Mouse (Mus musculus): Measurements from ENCODE around the gene Gm3402. TPM values are rescaled to one million over a fixed set of nuclear protein-coding genes. Genes with fewer than 3 reads are reported as not detected.
"Not testable (repeated sequence)": the region's sequence is repeated elsewhere in the genome, so short reads cannot be mapped to it uniquely, and the experiment has no call there.

Gm3402 gene
- not detected in 2 replicates for polyA plus RNA-seq (2015; fragmentation: Nextera tagmentation; extraction: Ambion mirVana)

DNA sequence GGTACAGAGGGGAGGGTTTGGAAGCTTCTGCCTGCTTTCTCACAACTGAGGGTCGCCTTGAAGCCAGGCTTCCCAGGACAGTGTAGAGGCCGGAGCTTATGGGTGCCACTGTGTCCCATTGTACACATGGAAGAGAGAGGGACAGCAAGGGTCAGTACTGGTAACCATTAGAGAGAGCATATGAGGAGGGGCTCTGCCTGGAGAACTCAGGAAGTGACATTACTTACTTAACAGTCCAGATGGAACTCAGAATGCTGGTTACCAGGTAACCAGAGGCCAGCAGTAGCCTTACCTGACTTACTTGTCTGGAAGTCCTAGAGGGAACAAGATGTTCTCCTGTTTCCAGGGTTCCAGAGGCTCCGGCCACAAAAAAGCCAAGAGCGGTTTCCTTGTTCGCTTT is at the start of gene Gm3402:
Gm3402 (plus strand) TSS at position 301 of the 400 bp plus-strand sequence.
- not testable (repeated sequence) for ATAC-seq (ENCODE audit: insufficient read depth); H3K36me3 ChIP-seq (replicated peaks); H3K27ac ChIP-seq (replicated peaks); H3K4me3 ChIP-seq (replicated peaks); H3K9ac ChIP-seq; H3K9me3 ChIP-seq (replicated peaks); H3K4me2 ChIP-seq; H3K4me1 ChIP-seq (replicated peaks); H3K27me3 ChIP-seq
- 85% methylated on average over 2 of the region's 5 CpGs for WGBS (ENCODE audit: insufficient replicate concordance)

DNA sequence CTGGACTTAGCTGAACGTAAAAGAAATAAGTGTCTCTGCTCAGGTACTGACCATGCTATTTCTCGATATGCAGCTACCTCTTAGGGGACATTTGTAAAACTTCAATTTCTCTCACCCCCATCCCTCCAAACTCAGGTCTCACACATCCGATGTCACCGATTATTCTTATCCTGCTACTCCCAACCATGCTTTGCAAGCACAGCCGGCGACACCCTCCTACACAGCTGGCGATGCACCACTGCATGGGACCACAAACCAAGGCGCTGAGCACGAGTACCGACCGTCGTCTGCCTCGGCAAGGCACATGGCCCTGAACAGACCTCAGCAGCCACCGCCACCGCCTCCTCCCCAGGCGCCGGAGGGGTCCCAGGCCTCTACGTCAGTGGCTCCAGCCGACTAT is 47.3 kb upstream of the Gm3402 start:
- Histone ChIP-seq H3K27ac (replicated peaks) (no peak overlapping the region), H3K9ac (no peak overlapping the region), H3K36me3 (replicated peaks) (no peaks in the 10 kb centered on the region), H3K9me3 (replicated peaks) (no peaks in the 10 kb centered on the region), H3K4me1 (replicated peaks) (no peaks in the 10 kb centered on the region), H3K27me3 (no peaks in the 10 kb centered on the region), H3K4me3 (replicated peaks) (no peak overlapping the region), H3K4me2 (no peak overlapping the region)
- no peak for ATAC-seq (ENCODE audit: insufficient read depth)
- 81% methylated on average over 19 of the region's 19 CpGs for WGBS (ENCODE audit: insufficient replicate concordance)

GRCm38 (mm10) chr5:146468311-146468710 is 45.6 kb upstream of the Gm3402 start:
- Histone ChIP-seq H3K4me1 (replicated peaks) (no peaks in the 10 kb centered on the region), H3K27me3 (no peaks in the 10 kb centered on the region), H3K27ac (replicated peaks) (no peak overlapping the region), H3K4me3 (replicated peaks) (no peak overlapping the region), H3K4me2 (no peak overlapping the region), H3K36me3 (replicated peaks) (no peaks in the 10 kb centered on the region), H3K9ac (no peak overlapping the region), H3K9me3 (replicated peaks) (no peaks in the 10 kb centered on the region)
- no peak for ATAC-seq (ENCODE audit: insufficient read depth)
- WGBS (ENCODE audit: insufficient replicate concordance) = 80% methylated on average over 9 of the region's 9 CpGs

GRCm38 (mm10) chr5:146470821-146471220 is 43.1 kb upstream of the Gm3402 start:
- WGBS (ENCODE audit: insufficient replicate concordance) = 74% methylated on average over 9 of the region's 9 CpGs

GRCm38 (mm10) chr5:146471311-146471710 is 42.6 kb upstream of the Gm3402 start:
- ATAC-seq (ENCODE audit: insufficient read depth) = no peak
- no peak overlapping the region for H3K4me2 ChIP-seq

More at GRCm38 (mm10) chr5:146470821-146471220, 43.1 kb upstream of the Gm3402 start:
- Histone ChIP-seq H3K9me3 (replicated peaks) (no peaks in the 10 kb centered on the region), H3K4me1 (replicated peaks) (no peaks in the 10 kb centered on the region), H3K9ac (no peak overlapping the region), H3K4me2 (no peak overlapping the region), H3K27me3 (no peaks in the 10 kb centered on the region), H3K27ac (replicated peaks) (no peak overlapping the region), H3K4me3 (replicated peaks) (no peak overlapping the region), H3K36me3 (replicated peaks) (no peaks in the 10 kb centered on the region)
- ATAC-seq (ENCODE audit: insufficient read depth) = no peak

GRCm38 (mm10) chr5:146471821-146472220 is 42.1 kb upstream of the Gm3402 start:
- no peaks in the 10 kb centered on the region for H3K4me1 ChIP-seq (replicated peaks)
- no peak overlapping the region for H3K27ac ChIP-seq (replicated peaks)
- H3K36me3 ChIP-seq (replicated peaks) = no peaks in the 10 kb centered on the region
- no peaks in the 10 kb centered on the region for H3K9me3 ChIP-seq (replicated peaks)
- no peak overlapping the region for H3K9ac ChIP-seq
- no peak overlapping the region for H3K4me3 ChIP-seq (replicated peaks)
- WGBS (ENCODE audit: insufficient replicate concordance) = 75% methylated on average over 12 of the region's 12 CpGs
- H3K27me3 ChIP-seq = no peaks in the 10 kb centered on the region
- no peak overlapping the region for H3K4me2 ChIP-seq
- ATAC-seq (ENCODE audit: insufficient read depth) = no peak

More at GRCm38 (mm10) chr5:146471311-146471710, 42.6 kb upstream of the Gm3402 start:
- Histone ChIP-seq H3K36me3 (replicated peaks) (no peaks in the 10 kb centered on the region), H3K9me3 (replicated peaks) (no peaks in the 10 kb centered on the region), H3K4me3 (replicated peaks) (no peak overlapping the region), H3K9ac (no peak overlapping the region), H3K4me1 (replicated peaks) (no peaks in the 10 kb centered on the region), H3K27me3 (no peaks in the 10 kb centered on the region), H3K27ac (replicated peaks) (no peak overlapping the region)
- WGBS (ENCODE audit: insufficient replicate concordance) = 55% methylated on average over 5 of the region's 5 CpGs

DNA sequence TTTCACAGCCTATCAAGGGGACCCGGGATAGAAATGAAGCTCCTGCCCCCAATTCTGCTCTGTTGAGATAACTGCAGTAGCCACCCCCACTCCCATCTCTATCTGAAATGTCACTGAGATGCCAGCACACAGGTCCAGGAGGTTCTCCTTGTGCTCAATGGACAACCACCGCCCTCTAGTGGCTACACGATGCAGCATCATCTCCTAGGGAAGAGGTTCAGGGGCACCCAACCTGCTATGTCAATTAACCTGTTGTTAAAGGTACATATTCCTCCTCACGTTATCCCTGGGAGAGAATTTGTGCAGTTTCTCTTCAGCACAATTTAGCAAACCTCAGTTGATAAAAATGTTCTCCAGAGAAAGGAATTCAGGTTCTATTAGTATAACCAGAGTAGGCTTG is 34.4 kb upstream of the Gm3402 start:
- not testable (repeated sequence) for H3K36me3 ChIP-seq (replicated peaks); H3K4me2 ChIP-seq; H3K9ac ChIP-seq; H3K27ac ChIP-seq (replicated peaks); ATAC-seq (ENCODE audit: insufficient read depth); H3K4me3 ChIP-seq (replicated peaks); H3K9me3 ChIP-seq (replicated peaks); H3K27me3 ChIP-seq; H3K4me1 ChIP-seq (replicated peaks)
- WGBS (ENCODE audit: insufficient replicate concordance) = 3% methylated on average over 4 of the region's 4 CpGs

GRCm38 (mm10) chr5:146481665-146482064 is 32.3 kb upstream of the Gm3402 start, which contains the start of gene Gm6408:
Gene Gm6408, plus strand, starts transcription at chr5:146481965.
- H3K9me3 ChIP-seq (replicated peaks); H3K4me3 ChIP-seq (replicated peaks); H3K27me3 ChIP-seq; H3K27ac ChIP-seq (replicated peaks); H3K9ac ChIP-seq; ATAC-seq (ENCODE audit: insufficient read depth); H3K36me3 ChIP-seq (replicated peaks); H3K4me1 ChIP-seq (replicated peaks); H3K4me2 ChIP-seq: not testable (repeated sequence)
- WGBS (ENCODE audit: insufficient replicate concordance) = 67% methylated on average over 3 of the region's 3 CpGs

- H3K9me3 ChIP-seq (replicated peaks); H3K9ac ChIP-seq; H3K4me1 ChIP-seq (replicated peaks); H3K36me3 ChIP-seq (replicated peaks); ATAC-seq (ENCODE audit: insufficient read depth); H3K27ac ChIP-seq (replicated peaks); H3K27me3 ChIP-seq; H3K4me3 ChIP-seq (replicated peaks); H3K4me2 ChIP-seq: not testable (repeated sequence)
- WGBS (ENCODE audit: insufficient replicate concordance) = 3% methylated on average over 3 of the region's 4 CpGs
These were observed 25.0 kb upstream of the Gm3402 start for GRCm38 (mm10) chr5:146488959-146489358.

DNA sequence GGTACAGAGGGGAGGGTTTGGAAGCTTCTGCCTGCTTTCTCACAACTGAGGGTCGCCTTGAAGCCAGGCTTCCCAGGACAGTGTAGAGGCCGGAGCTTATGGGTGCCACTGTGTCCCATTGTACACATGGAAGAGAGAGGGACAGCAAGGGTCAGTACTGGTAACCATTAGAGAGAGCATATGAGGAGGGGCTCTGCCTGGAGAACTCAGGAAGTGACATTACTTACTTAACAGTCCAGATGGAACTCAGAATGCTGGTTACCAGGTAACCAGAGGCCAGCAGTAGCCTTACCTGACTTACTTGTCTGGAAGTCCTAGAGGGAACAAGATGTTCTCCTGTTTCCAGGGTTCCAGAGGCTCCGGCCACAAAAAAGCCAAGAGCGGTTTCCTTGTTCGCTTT is 22.9 kb upstream of the Gm3402 start, which contains the start of gene Gm6370:
Gm6370 (plus strand) TSS at position 301 of the 400 bp plus-strand sequence.
- H3K27me3 ChIP-seq; H3K9me3 ChIP-seq (replicated peaks); H3K27ac ChIP-seq (replicated peaks); ATAC-seq (ENCODE audit: insufficient read depth); H3K4me1 ChIP-seq (replicated peaks); H3K9ac ChIP-seq; H3K4me3 ChIP-seq (replicated peaks); H3K4me2 ChIP-seq; H3K36me3 ChIP-seq (replicated peaks): not testable (repeated sequence)
- no CpG with 5 or more reads among the region's 5 CpGs for WGBS (ENCODE audit: insufficient replicate concordance)

DNA sequence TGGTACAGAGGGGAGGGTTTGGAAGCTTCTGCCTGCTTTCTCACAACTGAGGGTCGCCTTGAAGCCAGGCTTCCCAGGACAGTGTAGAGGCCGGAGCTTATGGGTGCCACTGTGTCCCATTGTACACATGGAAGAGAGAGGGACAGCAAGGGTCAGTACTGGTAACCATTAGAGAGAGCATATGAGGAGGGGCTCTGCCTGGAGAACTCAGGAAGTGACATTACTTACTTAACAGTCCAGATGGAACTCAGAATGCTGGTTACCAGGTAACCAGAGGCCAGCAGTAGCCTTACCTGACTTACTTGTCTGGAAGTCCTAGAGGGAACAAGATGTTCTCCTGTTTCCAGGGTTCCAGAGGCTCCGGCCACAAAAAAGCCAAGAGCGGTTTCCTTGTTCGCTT is 11.8 kb upstream of the Gm3402 start, which contains the start of gene 4930449I24Rik:
4930449I24Rik (plus strand) TSS at position 301 of the 400 bp plus-strand sequence.
- H3K27me3 ChIP-seq; H3K36me3 ChIP-seq (replicated peaks); H3K4me1 ChIP-seq (replicated peaks); H3K4me2 ChIP-seq; ATAC-seq (ENCODE audit: insufficient read depth); H3K27ac ChIP-seq (replicated peaks); H3K9ac ChIP-seq; H3K9me3 ChIP-seq (replicated peaks); H3K4me3 ChIP-seq (replicated peaks): not testable (repeated sequence)
- WGBS (ENCODE audit: insufficient replicate concordance) = no CpG with 5 or more reads among the region's 5 CpGs

DNA sequence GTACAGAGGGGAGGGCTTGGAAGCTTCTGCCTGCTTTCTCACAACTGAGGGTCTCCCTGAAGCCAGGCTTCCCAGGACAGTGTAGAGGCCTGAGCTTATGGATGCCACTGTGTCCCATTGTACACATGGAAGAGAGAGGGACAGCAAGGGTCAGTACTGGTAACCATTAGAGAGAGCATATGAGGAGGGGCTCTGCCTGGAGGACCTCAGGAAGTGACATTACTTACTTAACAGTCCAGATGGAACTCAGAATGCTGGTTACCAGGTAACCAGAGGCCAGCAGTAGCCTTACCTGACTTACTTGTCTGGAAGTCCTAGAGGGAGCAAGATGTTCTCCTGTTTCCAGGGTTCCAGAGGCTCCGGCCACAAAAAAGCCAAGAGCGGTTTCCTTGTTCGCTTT is 11.6 kb downstream of the Gm3402 start, which contains the start of gene Gm3404:
Gm3404 (plus strand) TSS at position 301 of the 400 bp plus-strand sequence.
- H3K36me3 ChIP-seq (replicated peaks); H3K9me3 ChIP-seq (replicated peaks); ATAC-seq (ENCODE audit: insufficient read depth); H3K4me2 ChIP-seq; H3K9ac ChIP-seq; H3K4me3 ChIP-seq (replicated peaks); H3K27ac ChIP-seq (replicated peaks); H3K4me1 ChIP-seq (replicated peaks); H3K27me3 ChIP-seq: not testable (repeated sequence)
- 73% methylated on average over 3 of the region's 3 CpGs for WGBS (ENCODE audit: insufficient replicate concordance)

Data from liver, embryonic 15.5 days (tissue).